Mouse (Mus musculus) neural tube, embryonic 10.5 days (tissue): Measurements from ENCODE around the gene Ndufb8.

ENCODE experiments used
- DNase-seq: peaks from one replicate; pipeline ENCODE4 v3.0.0-alpha.2; 2017; ENCODE audit warnings: low spot score; ENCODE audit errors: extremely low spot score

The Ndufb8 gene

GRCm38 (mm10) chr19:44554861-44555590 lies at the start of gene Ndufb8:
Gene Ndufb8 (minus strand): TSS chr19:44555440.
- peak; percentile 98 for DNase-seq

- no peak for DNase-seq
Measured at GRCm38 (mm10) chr19:44594180-44594579, 38.9 kb upstream of the Ndufb8 start.

GRCm38 (mm10) chr19:44591638-44592037 lies 36.4 kb upstream of the Ndufb8 start:
- no peak for DNase-seq

GRCm38 (mm10) chr19:44590992-44591391 lies 35.8 kb upstream of the Ndufb8 start:
- no peak for DNase-seq

- DNase-seq, result no peak
Measured at GRCm38 (mm10) chr19:44589591-44590223, 34.5 kb upstream of the Ndufb8 start.

GRCm38 (mm10) chr19:44588036-44588435 lies 32.8 kb upstream of the Ndufb8 start:
- no peak for DNase-seq

- peak; percentile 96 for DNase-seq
Measured at GRCm38 (mm10) chr19:44582638-44583309, 27.5 kb upstream of the Ndufb8 start.

- DNase-seq, result no peak
Measured at GRCm38 (mm10) chr19:44582103-44582502, 26.9 kb upstream of the Ndufb8 start.

GRCm38 (mm10) chr19:44578038-44578437 lies 22.8 kb upstream of the Ndufb8 start:
- DNase-seq, result no peak

- DNase-seq, result no peak
Measured at GRCm38 (mm10) chr19:44576275-44576674, 21.0 kb upstream of the Ndufb8 start.

GRCm38 (mm10) chr19:44567763-44568162 lies 12.5 kb upstream of the Ndufb8 start:
- DNase-seq, result no peak

- no peak for DNase-seq
Measured at GRCm38 (mm10) chr19:44564006-44564405, 8.8 kb upstream of the Ndufb8 start.

GRCm38 (mm10) chr19:44562652-44563206 lies 7.5 kb upstream of the Ndufb8 start, which contains the start of gene Hif1an:
Gene Hif1an (plus strand): TSS chr19:44562850.
- DNase-seq, result peak; percentile 96

GRCm38 (mm10) chr19:44554490-44554860 lies 765 bp downstream of the Ndufb8 start:
- DNase-seq, result no peak

- no peak for DNase-seq
Measured at GRCm38 (mm10) chr19:44553286-44553685, 2.0 kb downstream of the Ndufb8 start.

GRCm38 (mm10) chr19:44552731-44553130 lies 2.5 kb downstream of the Ndufb8 start, which contains the start of gene Gm20538:
Gene Gm20538 (minus strand): TSS chr19:44552831.
- no peak for DNase-seq

- DNase-seq, result peak; percentile 81
Measured at GRCm38 (mm10) chr19:44545321-44546041, 9.8 kb downstream of the Ndufb8 start, which contains the start of gene Sec31b. Gene Sec31b (minus strand): TSS chr19:44545864.

GRCm38 (mm10) chr19:44544775-44545174 lies 10.5 kb downstream of the Ndufb8 start:
- DNase-seq, result peak; percentile 75

- DNase-seq, result peak; percentile 20
Measured at GRCm38 (mm10) chr19:44544372-44544771, 10.9 kb downstream of the Ndufb8 start.

GRCm38 (mm10) chr19:44542694-44543178 lies 12.5 kb downstream of the Ndufb8 start:
- DNase-seq, result no peak

GRCm38 (mm10) chr19:44537416-44537815 lies 17.8 kb downstream of the Ndufb8 start:
- no peak for DNase-seq
